Mouse (Mus musculus) intestine, embryonic 14.5 days (tissue): ENCODE data around the gene Tmem14a. TPM values are rescaled to one million over a fixed set of nuclear protein-coding genes. Genes with fewer than 3 reads are reported as not detected.

ENCODE experiments used
- ATAC-seq: fragments of 200-750 bp; cut with Nextera tagmentation; replicated peaks from 2 replicates; pipeline ENCODE4 v1.8.0; 2017; ENCODE audit warnings: low read depth, moderate number of reproducible peaks, moderate TSS enrichment, moderate library complexity; ENCODE audit not compliant: low FRiP score, low TSS enrichment
- DNase-seq: peaks from one replicate; pipeline ENCODE4 v3.0.0-alpha.2; 2018; ENCODE audit warnings: low spot score
- H3K27ac ChIP-seq: fragments of 300-500 bp; sonication (generic); 2 replicates; pipeline ENCODE4 v1.5.1; 2014; ENCODE audit warnings: low read depth, mild to moderate bottlenecking, control low read depth
- H3K27me3 ChIP-seq: fragments of 300-500 bp; sonication (generic); replicated peaks from 2 replicates; pipeline ENCODE4 v1.6.1; 2014; ENCODE audit warnings: low read length, control low read depth; ENCODE audit not compliant: control insufficient read depth, insufficient read depth
- H3K36me3 ChIP-seq: fragments of 300-500 bp; sonication (generic); 2 replicates; pipeline ENCODE4 v1.6.1; 2014; ENCODE audit warnings: low read length, control low read depth; ENCODE audit not compliant: control insufficient read depth, insufficient read depth
- H3K4me1 ChIP-seq: fragments of 300-500 bp; sonication (generic); replicated peaks from 2 replicates; pipeline ENCODE4 v1.6.1; 2014; ENCODE audit warnings: low read length, control low read depth, mixed read lengths; ENCODE audit not compliant: control insufficient read depth, insufficient read depth
- H3K4me2 ChIP-seq: fragments of 300-500 bp; sonication (generic); 2 replicates; pipeline ENCODE4 v1.6.1; 2014; ENCODE audit warnings: low read length
- H3K4me3 ChIP-seq: fragments of 300-500 bp; sonication (generic); 2 replicates; pipeline ENCODE4 v1.5.1; 2014; ENCODE audit warnings: low read depth, low read length, control low read depth, mixed read lengths
- H3K9ac ChIP-seq: fragments of 300-500 bp; sonication (generic); 2 replicates; pipeline ENCODE4 v1.6.1; 2014; ENCODE audit warnings: mild to moderate bottlenecking, low read length
- H3K9me3 ChIP-seq: fragments of 300-500 bp; sonication (generic); 2 replicates; pipeline ENCODE4 v1.6.1; 2016; ENCODE audit warnings: low read length, control low read depth; ENCODE audit not compliant: control insufficient read depth
- WGBS: fragments of 180-500 bp; shearing (Covaris S2); extraction: QIAGEN DNeasy Blood & Tissue Kit; methylation state at CpG from one replicate; pipeline ENCODE4 v1.1.7; 2014; 5-methylcytosine and 5-hydroxymethylcytosine counted together
- polyA plus RNA-seq: library from polyadenylated mRNA; unstranded; fragments of >200 nt; fragmentation: Nextera tagmentation; extraction: Ambion mirVana; gene quantifications from 2 replicates; pipeline ENCODE4 v1.2.1, GENCODE M21; 2014

Tmem14a gene
- polyA plus RNA-seq, 1 experiment from 2014 or later = 10.7 TPM

- 65% methylated on average over 5 of the region's 5 CpGs for WGBS
- peak; percentile 67; the same call in 1 of the 2 replicates for ATAC-seq
Observed at GRCm38 (mm10) chr1:21231744-21232464, 13.5 kb downstream of the Tmem14a start.

GRCm38 (mm10) chr1:21232516-21232915 is 14.1 kb downstream of the Tmem14a start:
- H3K27ac ChIP-seq = no peak overlapping the region
- H3K27me3 ChIP-seq = no peaks in the 10 kb centered on the region
- no peak overlapping the region for H3K4me3 ChIP-seq
- no peaks in the 10 kb centered on the region for H3K4me1 ChIP-seq
- H3K9me3 ChIP-seq = no peaks in the 10 kb centered on the region
- no peak overlapping the region for H3K4me2 ChIP-seq
- no peaks in the 10 kb centered on the region for H3K36me3 ChIP-seq
- no peak for ATAC-seq
- no peak for DNase-seq
- no peak overlapping the region for H3K9ac ChIP-seq
- 85% methylated on average over 1 of the region's 1 CpGs for WGBS

More at GRCm38 (mm10) chr1:21231744-21232464, 13.5 kb downstream of the Tmem14a start:
- Histone ChIP-seq H3K9ac (no peak overlapping the region), H3K4me2 (no peak overlapping the region), H3K4me1 (no peaks in the 10 kb centered on the region), H3K9me3 (no peaks in the 10 kb centered on the region), H3K27me3 (no peaks in the 10 kb centered on the region), H3K27ac (no peak overlapping the region), H3K36me3 (no peaks in the 10 kb centered on the region), H3K4me3 (no peak overlapping the region)
- DNase-seq = no peak

GRCm38 (mm10) chr1:21235359-21235758 is 17.0 kb downstream of the Tmem14a start:
- no peak overlapping the region for H3K27ac ChIP-seq
- 87% methylated on average over 6 of the region's 6 CpGs for WGBS
- no peak for ATAC-seq
- no peak overlapping the region for H3K4me2 ChIP-seq
- H3K9me3 ChIP-seq = no peaks in the 10 kb centered on the region
- no peak for DNase-seq
- H3K9ac ChIP-seq = no peak overlapping the region
- H3K27me3 ChIP-seq = no peaks in the 10 kb centered on the region
- H3K4me3 ChIP-seq = no peak overlapping the region
- no peaks in the 10 kb centered on the region for H3K4me1 ChIP-seq
- no peaks in the 10 kb centered on the region for H3K36me3 ChIP-seq

GRCm38 (mm10) chr1:21239911-21240898 is 21.8 kb downstream of the Tmem14a start, which contains the start of gene Gsta3:
TSS of gene Gsta3 (plus strand) at chr1:21240589.
- Histone ChIP-seq H3K4me3 (no peak within 1 kb of the TSS), H3K27ac (no peak within 1 kb of the TSS), H3K36me3 (no peaks in the 10 kb centered on the region), H3K9me3 (no peaks in the 10 kb centered on the region), H3K9ac (no peak within 1 kb of the TSS), H3K4me2 (no peak within 1 kb of the TSS), H3K27me3 (no peaks in the 10 kb centered on the region), H3K4me1 (no peaks in the 10 kb centered on the region)
- peak; percentile 73 for ATAC-seq
- WGBS = 77% methylated on average over 8 of the region's 8 CpGs
- DNase-seq = no peak

- H3K9me3 ChIP-seq = no peaks in the 10 kb centered on the region
- H3K27ac ChIP-seq = no peak overlapping the region
- no peaks in the 10 kb centered on the region for H3K36me3 ChIP-seq
- no peak for DNase-seq
- H3K4me1 ChIP-seq = no peaks in the 10 kb centered on the region
- H3K4me3 ChIP-seq = no peak overlapping the region
- ATAC-seq = no peak
- WGBS = 72% methylated on average over 1 of the region's 1 CpGs
- H3K27me3 ChIP-seq = no peaks in the 10 kb centered on the region
- H3K9ac ChIP-seq = no peak overlapping the region
- no peak overlapping the region for H3K4me2 ChIP-seq
Observed at GRCm38 (mm10) chr1:21241096-21241495, 22.7 kb downstream of the Tmem14a start.

- Histone ChIP-seq H3K9me3 (no peaks in the 10 kb centered on the region), H3K4me3 (no peak overlapping the region), H3K36me3 (no peaks in the 10 kb centered on the region), H3K4me1 (no peaks in the 10 kb centered on the region), H3K27me3 (no peaks in the 10 kb centered on the region), H3K9ac (no peak overlapping the region), H3K4me2 (no peak overlapping the region), H3K27ac (no peak overlapping the region)
- 75% methylated on average over 4 of the region's 4 CpGs for WGBS
- ATAC-seq (no peak), DNase-seq (no peak)
Observed at GRCm38 (mm10) chr1:21244290-21244960, 26.1 kb downstream of the Tmem14a start.

- no peaks in the 10 kb centered on the region for H3K36me3 ChIP-seq
- H3K4me1 ChIP-seq = no peaks in the 10 kb centered on the region
- H3K27ac ChIP-seq = no peak overlapping the region
- no peaks in the 10 kb centered on the region for H3K27me3 ChIP-seq
- no peak for DNase-seq
- no peak overlapping the region for H3K9ac ChIP-seq
- H3K9me3 ChIP-seq = no peaks in the 10 kb centered on the region
- H3K4me2 ChIP-seq = no peak overlapping the region
- 84% methylated on average over 3 of the region's 3 CpGs for WGBS
- no peak overlapping the region for H3K4me3 ChIP-seq
- no peak for ATAC-seq
Observed at GRCm38 (mm10) chr1:21246136-21246535, 27.8 kb downstream of the Tmem14a start.

- Histone ChIP-seq H3K9ac (no peak overlapping the region), H3K4me3 (no peak overlapping the region), H3K36me3 (no peaks in the 10 kb centered on the region), H3K4me1 (no peaks in the 10 kb centered on the region), H3K27ac (no peak overlapping the region), H3K4me2 (no peak overlapping the region), H3K9me3 (no peaks in the 10 kb centered on the region), H3K27me3 (no peaks in the 10 kb centered on the region)
- ATAC-seq (no peak), DNase-seq (no peak)
Observed at GRCm38 (mm10) chr1:21247896-21248295, 29.5 kb downstream of the Tmem14a start.
